Mouse (Mus musculus): ENCODE data around the gene Mroh8.
"Not testable (repeated sequence)": the region's sequence is repeated elsewhere in the genome, so short reads cannot be mapped to it uniquely, and the experiment has no call there.

Mroh8 gene

DNA sequence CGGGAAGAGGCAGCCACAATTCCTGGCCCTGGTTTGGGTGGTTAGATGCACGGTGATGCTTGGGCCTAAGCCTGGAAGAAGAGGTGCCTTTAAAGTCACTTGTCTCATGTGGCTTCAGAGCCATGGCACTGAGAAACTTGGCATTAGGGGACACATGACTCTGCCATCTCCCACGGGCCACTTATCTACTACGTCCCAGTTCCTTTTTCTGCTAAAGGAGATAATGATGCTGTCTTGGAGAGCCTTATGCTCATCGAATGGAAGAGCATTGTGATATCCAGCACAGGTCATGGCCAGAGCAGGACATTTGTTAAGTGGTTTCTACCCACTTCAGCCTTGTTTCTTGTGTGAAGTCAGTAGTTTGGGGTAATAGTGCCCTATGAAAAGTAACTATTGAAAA lies 9.6 kb upstream of the Mroh8 start:
- DNase-seq (ENCODE audit: low spot score in 2 of 2) = no peak

DNA sequence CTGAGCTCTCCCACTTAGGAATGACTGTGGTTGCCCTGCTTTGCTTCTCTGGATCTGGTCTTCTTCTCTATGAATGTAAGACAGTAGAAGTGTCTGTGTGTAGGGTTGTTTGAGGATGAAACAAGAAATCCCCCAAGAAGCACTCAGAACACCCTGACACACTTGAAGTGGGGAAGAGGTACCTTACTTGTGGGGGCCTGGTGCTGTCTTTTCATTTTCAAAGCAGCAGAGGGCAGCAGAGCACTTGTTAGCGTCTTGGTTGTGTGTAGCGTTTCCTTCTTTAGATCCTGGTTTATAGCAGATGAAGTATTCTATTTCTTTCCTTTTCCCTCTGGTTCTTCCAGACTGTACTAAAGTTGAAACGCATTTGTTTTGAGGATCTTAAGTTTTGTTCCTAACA lies 8.2 kb upstream of the Mroh8 start:
- peak in 1 of 2 experiments; percentile 22 for DNase-seq (ENCODE audit: low spot score in 2 of 2)

DNA sequence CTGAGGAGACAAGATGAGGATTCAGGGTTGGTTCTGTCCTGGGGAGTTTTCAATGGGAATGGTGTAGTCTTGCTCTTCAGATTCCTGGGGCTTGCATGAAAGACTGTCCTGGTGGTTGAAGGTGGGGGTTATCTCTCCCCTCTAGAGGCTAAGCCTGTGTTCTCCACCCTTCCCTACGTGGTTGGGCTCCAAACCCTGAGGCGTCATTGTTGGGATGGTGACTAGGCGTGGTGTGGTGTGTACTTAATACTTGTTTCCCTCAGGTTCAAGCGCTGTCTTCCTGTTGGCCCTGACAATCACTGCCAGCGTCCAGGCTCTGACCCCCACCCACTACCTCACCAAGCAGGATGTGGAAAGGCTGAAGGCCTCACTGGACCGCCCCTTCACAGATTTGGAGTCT lies 4.0 kb upstream of the Mroh8 start:
- DNase-seq (ENCODE audit: low spot score in 2 of 2) = no peak

DNA sequence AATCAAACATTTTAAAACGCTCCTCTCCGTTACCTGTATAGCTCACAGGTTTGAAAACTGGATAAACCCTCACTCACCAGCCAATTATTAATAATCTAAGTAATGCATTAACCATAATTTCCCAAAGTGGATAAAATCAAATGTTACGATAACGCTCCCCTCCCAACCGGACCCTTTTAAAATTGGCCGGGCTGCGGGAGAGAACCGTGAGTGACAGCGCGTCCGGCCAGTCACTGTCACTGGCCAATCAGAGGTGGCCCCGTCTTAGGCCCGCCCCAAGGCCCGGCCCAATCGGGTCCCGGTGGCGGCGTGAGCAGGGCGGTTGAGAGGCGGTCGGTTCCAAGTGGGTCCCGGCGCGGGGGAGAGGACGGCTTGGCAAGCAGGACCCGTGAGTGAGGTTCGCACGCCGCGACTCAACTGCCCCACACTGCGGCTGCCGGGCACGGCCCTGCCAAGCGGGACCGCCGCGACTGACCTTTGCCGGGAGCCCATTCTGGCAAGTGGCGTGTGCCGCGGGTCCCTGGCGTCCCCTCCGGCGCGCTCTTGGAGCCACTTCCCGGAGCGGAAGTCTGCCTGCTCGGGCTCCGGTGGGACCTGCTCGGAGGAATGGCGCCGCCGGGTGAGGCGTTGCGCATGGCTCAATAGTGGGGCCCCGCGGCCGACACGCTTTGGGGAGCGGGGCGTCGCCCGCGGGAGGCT lies 483 bp downstream of the Mroh8 start, which contains the start of gene Rpn2:
TSS of gene Rpn2 (plus strand) at position 301 of the 699 bp plus-strand sequence.
- peak; percentile 89 to 92 for DNase-seq (ENCODE audit: low spot score in 2 of 2)

DNA sequence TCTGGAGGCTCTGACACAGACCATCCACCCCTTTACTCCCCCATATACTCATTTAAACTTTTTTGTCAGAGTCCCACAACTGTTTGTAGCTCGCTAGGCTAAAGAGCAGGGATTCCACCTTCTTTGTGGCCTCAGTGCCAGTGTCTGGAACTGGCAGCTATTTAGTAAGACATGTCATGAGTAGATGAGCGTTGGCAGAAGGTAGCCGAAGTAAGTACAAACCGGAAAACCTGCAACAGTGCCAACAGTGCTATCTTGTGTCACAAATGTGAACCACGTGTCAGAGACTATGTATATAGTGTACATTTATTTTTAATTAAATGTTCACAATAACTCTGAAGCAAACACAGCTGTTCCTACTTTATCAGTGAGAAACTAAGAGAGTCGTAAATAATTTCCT lies 15.5 kb downstream of the Mroh8 start:
- DNase-seq (ENCODE audit: low spot score in 2 of 2) = no peak

DNA sequence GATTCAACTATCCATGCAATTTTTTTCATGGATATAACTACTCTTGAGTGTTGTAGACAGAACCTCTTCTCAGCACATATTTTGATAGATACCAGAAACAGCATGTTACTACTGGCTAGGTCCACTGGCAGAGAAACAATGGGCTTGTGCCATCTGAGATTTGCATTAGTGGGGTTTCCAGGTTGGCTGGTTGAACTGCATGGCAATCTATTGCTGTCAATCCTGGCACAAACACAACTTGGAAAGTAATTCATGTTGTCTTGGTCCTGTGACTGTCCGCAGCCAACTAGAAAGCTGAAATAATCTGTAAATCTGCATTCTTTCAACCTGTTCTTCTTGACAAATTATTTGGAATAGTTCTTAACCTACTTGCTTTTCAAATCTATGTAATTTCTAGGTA lies 16.2 kb downstream of the Mroh8 start:
- DNase-seq (ENCODE audit: low spot score in 2 of 2) = no peak

DNA sequence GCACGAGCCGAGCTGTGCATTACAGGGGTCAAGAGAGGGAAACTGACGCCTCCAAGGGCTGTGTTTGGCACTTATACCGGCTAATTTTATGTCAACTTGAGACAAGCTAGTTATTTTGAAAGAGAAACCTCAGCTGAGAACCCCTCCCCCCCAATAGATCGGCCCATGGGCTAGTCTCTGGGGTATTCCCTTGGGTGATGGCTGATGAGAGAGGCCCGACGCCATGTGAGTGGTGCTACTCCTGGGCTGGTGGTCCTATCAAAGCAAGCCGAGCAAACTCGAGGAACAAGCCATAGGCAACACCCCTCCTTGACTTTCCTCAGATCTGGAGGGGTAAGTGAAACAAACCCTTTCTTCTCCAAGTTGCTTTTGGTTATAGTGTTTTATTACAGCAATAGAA lies 16.8 kb downstream of the Mroh8 start:
- no peak for DNase-seq (ENCODE audit: low spot score in 2 of 2)

DNA sequence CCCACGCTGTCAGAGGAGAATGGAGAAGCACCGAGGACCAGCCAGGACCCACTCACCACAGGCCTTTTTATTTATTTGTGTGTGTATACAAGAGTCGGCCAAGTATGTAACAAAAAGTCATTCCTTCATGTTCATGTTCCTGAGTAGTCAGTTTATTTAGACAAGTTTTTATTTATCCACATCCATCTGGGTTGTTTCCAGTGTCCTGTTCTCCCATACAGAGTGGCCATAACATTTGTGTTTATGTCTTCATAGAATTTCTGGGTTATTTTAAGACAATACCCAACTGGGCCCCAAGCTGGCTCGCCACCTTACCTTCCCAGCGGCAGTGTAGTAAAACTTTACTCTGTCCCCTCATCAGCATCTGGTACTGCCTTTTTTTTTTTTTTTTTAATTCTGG lies 17.4 kb downstream of the Mroh8 start:
- no peak for DNase-seq (ENCODE audit: low spot score in 2 of 2)

DNA sequence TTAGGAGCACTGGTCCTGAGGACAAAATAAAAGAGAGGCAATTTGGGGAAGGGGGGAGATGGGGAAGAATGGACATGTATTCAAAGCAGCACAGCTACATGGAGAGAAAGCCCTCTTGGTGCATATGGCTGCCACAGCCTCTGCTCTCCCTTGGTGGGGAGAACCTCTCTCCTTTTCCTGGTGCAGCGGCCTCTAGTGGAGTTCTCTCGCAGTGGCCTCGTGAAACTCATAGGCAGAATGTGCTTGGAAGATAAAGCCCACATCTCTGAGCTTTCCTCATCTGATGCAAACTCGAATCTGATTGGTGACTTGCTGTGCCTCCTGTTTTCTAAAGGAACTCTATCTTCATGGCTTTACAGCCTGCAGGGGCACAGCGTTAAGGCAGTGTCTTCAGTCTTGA lies 19.6 kb downstream of the Mroh8 start:
- DNase-seq (ENCODE audit: low spot score in 2 of 2) = peak; percentile 32 to 51

DNA sequence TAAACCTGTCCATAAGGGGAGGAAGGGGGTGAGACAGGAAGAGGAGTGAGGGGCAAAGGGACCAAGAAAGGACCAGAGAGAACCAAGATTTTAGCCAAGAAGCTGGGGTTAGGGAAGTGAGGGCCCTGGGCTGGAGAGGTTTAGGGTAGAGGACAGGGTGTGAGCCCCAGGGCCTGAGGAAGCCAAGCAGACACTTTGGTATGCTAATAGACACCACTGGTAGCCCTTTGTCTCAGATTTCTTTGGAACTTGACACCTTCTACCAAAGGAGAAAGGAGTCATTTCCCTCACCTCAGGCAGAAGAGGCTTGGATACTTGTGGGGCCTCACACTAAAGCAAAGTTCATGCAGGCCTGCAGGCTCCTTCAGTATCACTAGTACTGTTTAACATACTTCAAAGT lies 31.2 kb downstream of the Mroh8 start:
- no peak for DNase-seq (ENCODE audit: low spot score in 2 of 2)

DNA sequence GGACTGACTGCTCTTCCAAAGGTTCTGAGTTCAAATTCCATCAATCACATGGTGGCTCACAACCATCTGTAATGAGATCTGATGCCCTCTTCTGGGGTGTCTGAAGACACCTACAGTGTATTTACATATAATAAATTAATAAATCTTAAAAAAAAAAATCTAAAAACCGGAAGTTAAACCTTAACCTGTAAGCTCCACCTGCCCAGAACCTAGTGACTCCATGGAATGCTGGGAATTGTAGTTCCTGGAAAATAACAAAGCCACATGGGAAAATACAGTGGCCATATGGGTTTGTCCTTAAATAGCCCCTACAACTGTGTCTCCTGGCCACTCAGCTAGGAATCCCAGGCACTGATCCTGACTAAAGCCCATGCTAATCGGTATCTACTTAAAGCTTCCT lies 33.7 kb downstream of the Mroh8 start:
- no peak for DNase-seq (ENCODE audit: low spot score in 2 of 2)

DNA sequence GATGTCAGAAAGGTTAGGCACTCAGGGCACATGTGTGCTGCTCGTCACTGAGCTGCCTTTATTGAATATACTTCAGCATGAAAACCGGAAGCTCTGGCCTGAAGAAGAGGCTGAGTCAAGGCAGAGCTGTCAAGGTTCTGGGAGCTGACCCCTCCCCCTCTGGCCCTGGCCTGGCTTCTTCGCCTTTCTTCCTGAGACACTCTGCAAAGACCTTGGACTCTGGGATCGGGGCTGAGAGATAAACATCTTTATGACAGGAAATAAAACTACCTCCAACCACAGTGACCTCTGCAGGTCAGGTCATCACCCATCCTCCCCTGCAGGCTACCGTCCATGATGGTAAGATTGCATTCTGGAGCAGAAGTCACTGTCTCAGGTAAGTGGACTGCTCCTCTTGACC lies 34.3 kb downstream of the Mroh8 start:
- DNase-seq (ENCODE audit: low spot score in 2 of 2) = no peak

DNA sequence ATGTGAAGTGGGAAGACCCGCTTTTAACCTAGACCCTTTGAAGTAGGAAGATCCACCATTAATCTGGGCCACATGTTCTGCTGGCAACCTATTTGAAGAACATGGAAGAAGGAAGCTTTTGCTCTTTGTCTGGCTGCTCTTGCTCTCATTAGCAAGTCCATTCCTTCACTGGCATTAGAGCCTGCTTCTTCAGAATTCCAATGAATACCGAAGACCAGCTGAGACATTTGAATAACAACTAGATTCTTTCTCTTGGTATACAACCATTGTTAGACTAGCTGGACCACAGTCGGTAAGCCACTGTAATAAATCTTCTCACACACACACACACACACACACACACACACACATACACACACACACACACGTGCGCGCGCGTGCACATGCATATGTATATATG lies 43.4 kb downstream of the Mroh8 start:
- DNase-seq (ENCODE audit: low spot score in 2 of 2) = no peak

DNA sequence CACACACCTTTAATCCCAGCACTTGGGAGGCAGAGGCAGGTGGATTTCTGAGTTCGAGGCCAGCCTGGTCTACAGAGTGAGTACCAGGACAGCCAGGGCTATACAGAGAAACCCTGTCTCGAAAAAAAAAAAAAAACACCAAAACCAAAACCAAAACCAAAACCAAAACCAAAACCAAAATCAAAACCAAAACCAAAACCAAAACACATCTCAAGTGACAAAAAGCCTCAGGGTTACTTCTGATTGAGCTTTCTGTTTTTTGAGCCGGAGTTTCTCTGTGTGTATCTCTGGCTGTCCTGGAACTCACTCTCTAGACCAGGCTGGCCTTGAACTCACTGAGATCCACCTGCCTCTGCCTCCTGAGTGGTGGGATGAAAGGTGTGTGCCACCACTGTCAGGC lies 57.4 kb downstream of the Mroh8 start:
- not testable (repeated sequence) for DNase-seq (ENCODE audit: low spot score in 2 of 2)

DNA sequence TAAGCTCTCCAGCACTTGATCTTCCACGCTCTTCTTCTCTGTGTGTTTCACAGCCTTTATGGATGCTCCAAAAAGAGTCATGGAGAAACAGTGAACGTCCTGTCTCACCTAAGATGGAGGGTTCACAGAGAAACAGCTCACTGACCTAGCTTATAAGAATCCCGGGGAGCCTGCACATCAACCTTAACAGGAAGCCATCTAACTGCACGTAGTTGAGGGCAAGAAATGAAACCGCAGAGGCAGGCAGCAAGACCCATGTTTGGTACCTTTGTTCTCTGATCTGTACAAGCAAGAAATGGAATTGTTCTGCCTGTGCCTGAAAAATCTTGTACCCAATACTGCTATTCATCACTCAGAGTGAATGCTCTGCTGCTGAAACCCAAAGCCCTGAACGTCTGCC lies 59.2 kb downstream of the Mroh8 start:
- DNase-seq (ENCODE audit: low spot score in 2 of 2) = no peak

DNA sequence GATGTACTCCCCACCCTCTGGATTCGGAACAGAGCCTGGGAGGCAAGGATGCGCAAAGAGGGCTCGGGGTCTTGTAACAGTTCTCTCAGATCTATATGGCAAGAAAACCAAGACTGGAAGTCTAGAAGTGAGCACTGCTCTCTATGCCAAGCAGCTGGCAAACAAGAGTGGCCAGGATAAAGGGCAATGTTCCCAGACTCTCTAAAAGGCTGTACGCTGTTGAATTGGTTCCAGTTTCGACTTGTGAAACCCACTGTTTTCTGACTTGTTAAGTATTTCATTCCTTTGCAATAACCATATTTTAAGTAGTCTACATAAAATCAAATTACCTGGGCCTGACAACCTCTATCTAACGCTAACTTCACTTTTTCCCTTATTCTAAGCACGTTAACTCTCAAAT lies 67.6 kb downstream of the Mroh8 start:
- no peak for DNase-seq (ENCODE audit: low spot score in 2 of 2)

DNA sequence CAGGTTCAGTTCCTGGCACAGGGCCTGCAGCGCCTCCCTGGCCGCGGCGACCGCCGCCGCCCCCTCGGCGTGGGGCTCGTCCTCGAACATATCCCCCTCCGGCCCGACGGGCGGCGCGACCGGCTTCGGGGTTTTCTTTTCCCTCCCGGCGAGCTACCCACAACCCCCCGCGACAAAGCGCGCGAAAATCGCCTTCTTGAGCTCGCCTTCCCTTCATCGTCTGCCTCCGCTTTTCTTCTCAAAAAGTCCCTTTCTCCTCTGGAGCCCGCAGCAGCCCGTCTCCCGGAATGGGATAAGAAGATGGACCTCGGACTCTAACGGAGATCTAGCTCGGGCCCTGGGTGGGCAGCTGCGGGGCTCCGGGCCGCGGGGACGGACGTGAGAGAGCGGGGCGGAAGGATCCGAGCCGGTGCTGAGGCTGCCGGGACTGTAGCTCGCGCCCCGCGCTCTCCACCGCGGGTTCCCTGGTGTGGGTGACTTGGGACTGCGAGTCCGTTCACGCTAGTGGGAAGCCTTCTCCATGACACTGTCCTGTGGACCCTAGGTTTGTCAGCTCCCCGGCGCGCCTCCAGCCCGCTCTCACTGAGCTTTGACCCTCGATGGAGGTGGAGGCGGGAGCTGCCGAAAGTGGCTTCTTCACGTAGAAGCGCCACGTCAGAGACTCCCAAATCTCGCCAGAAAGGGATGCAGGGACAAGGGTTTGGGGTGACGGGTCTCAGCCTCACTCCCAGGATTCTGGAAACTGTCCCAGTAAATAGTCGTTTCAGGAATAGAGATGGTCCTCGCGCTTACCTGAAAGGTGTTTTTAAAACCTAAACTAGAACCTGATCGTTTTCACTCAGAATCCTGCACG lies 74.8 kb downstream of the Mroh8 start, which contains the start of gene Rbl1:
TSS of gene Rbl1 (minus strand) at position 169 of the 853 bp plus-strand sequence.
- peak; percentile 87 to 91 for DNase-seq (ENCODE audit: low spot score in 2 of 2)

DNA sequence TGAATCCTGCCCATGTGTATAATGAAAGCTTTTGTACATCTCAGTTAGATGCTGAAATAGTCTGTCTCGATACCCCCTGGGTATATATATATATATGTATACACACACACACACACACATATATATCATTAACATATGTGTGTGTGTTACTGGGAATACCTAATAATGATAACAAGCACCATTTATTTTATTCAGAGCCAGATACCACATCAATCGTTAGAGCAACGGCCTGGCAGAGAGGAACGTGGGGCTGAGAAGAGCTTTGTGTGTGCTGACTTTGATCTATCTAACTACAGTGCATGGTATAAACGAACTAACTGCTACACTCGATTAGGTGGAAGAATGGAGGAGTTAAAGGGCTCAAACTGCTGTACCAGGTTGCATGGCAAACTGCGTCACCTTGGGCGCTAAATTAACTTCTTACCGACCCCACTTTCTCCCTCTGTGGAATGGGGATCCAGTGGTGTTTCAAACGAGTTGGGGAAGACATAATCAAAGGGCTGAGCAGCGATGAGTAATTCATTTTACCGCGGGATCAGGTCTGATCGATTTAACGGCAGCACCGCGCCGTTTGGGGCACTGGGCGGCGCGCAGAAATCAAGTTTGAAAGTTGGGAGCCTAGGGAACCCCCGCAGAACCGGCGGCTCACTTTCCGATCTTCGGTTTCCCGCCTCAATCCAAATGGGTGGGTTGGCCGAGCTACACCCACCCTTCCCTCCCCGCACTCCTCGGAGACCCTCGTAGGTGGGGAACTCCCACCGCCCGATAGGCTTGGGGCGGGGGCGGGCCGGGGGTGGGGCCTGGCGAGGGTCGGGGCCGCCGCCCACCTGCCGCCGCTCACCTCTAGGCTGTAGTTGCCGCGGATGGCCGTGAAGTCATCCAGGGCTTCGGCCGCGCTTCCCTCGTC lies 75.6 kb downstream of the Mroh8 start:
- peak; percentile 23 to 45 for DNase-seq (ENCODE audit: low spot score in 2 of 2)

DNA sequence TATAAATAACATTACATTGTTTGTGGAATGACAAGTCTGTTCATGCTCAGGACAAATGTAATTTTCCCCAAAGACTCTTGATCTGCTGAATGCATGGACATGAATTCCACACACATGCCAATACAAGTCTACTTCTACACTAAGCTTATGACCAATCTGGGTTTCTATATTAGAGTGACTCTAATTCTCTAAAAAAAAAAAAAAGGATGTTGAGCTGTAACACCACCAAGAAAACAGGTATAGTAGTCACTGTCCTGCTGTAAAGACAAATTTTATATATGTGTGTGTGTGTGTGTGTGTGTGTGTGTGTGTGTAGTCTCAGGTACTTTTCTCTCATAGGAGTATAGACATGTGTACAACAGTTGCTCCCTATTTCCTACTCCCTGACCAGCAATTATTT lies 76.3 kb downstream of the Mroh8 start:
- no peak for DNase-seq (ENCODE audit: low spot score in 2 of 2)

DNA sequence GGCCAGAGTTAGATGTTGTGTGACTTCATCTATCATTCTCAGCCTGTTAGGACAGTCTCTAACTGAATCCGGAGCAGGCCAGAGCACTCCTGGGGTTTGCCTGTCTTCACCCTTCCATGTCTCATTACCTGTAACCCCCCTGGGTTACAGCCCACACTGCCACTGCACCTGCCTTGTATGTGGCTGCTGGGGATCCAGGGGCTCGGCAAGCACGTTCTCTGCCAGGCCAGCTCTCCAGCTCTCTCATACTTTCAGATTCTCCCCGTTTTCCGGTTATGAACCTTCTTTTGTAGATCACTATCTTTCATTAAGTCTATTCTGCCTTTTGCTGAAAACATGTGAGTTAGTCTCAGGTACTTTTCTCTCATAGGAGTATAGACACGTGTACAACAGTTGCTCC lies 77.0 kb downstream of the Mroh8 start:
- DNase-seq (ENCODE audit: low spot score in 2 of 2) = no peak

DNA sequence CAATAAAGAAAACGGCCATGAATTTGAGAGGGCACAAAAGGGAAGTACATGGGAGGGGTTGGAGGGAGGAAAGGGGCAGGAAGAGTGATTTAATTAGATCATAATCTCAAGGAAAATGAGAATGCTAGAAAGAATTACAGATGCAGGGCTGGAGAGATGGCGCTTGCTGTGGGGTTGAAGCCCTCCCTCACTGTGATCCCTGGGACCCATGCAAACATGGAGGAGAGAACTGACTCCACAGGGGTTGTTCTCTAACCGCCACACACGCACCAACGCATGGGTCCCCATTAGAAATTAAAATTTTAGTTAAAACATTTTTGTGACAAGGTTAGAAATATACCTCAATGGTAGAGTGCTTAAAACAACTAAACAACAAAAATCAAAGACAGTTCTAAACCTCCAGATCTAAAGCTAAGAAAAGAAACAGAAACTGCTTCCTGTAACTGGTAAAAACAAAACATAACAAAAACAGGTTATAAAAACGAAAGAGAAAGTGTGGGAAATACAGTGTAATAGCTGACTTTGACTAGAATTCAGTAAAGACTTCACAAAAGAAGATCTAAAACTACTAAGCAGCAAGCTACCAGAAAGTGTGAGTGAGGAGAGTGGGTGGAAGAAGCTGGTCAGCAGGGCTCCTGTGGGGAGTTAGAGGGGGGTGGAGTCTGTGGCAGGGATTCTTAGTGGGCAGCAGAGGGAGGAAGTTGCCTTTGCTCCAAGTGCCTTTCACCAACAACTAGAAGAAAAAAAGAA lies 78.1 kb downstream of the Mroh8 start:
- peak; percentile 46 to 54 for DNase-seq (ENCODE audit: low spot score in 2 of 2)

Data from natural killer cell, adult 2 months (primary cell).